Mouse (Mus musculus): ENCODE results near the gene Car10.
A peak's percentile ranks its signal among the peaks of the same experiment; 100 is the strongest.

The Car10 gene

DNA sequence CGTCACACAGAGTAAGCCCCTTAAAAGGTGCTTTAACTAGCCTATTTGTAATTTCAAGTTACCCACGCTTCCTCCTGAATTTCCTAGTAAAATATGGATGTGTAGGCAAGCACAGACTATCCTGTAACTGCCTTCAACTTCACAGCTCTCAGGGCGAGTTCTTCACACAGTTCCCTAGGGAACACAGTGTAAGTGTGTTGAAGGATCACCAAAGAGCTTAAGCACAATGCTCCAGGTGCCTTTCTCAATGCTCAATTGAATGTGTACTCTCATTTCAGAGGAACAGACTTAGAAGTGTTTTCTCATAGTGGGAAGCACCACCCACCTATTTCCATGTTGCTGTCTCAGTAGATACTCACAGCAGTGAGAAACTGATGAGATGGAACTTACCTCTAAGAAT, 492.8 kb downstream of the Car10 start:
- DNase-seq, result no peak

DNA sequence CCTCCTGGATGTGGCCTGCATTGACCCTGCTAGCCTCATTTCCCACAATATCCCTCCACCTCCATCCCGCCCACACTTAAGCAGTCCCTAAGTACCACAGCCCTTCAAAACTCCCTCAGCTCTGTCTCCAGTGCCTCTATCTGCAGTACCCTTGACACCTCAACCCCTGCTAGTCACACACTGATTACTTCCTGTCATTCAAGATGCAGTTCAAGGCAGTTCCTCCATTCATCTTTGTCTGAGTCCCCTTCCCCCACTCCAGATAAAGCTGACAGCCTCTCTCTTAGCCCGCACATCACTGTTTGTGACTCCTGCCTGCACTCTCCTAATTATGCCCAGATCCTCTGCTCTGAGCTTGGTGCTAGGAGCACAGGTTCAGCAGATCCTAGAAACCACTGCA, 496.2 kb downstream of the Car10 start:
- DNase-seq, result peak; percentile 30

DNA sequence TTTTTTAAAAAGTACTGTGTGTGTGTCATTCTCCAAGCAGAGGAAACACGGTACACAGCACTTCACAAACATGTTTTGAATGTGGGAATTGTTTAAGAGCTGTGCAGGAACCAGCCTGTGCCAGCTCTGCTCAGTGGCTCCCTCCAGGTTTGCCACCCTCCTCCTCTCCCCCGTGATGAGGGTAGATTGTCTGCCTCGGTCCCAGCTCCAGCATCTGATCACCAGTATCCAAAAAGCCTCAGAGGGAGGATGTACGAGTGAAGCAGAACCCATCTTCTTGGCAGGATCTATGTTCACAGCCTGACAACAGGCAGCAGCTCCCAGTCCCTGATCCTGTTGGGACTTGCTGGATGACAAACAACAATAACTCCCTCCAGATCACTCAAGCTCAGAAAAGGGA, 500.3 kb downstream of the Car10 start:
- DNase-seq, result no peak

DNA sequence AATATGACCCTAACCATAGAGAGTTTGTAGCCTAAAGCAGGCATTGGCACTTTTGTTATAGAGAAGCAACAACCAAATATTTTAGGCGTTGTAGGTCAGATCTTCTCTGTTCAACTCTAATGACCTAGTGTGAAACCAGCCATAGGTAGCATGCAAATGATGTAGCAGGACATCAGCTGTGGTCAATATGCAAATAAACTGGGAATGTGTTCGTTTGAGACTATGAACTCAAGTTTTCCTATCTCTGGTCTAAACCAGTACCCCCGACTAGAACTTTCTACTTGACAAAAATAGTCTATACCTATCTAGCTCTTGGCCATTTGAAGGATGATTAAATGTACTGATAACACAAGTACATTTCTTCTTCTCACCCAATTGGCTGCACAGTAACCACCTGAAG, 501.9 kb downstream of the Car10 start:
- no peak for DNase-seq

DNA sequence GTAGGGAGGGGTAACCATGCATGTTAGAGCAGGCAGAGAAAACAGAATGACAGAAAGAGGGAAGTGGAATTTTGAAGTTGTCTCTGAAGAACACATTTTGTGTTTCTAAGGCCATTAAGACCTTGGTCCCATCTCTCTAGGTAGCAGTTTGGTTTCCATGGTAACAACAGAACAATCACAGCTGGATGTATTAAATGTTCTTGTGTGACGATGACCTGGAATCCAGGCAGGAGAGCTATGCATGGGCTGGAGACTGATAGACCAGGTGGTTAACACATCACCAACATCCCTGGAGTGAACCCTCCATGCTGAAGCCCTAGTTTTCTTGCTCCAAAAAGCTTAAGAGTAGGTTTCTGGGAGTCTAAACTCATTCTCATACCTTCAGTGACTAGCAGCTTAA, 505.7 kb downstream of the Car10 start:
- peak; percentile 3 for DNase-seq

DNA sequence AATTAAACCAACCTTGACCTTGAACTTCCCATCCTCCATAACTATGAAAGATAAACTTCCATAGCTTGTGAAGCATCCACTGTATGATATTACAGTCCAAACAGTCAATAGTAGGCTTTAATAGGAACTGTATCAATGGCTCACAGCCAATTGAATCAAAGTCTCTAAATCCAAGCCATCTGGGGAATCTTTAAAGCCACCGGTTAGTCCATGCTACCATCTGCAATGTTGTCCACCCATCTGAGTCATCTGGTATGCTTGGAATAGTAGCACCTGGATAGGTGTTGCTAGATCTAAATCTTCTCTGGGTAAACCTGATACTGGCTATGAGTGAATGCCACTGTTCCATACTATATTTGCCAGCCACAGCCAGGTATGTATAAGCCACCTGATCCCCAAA, 509.3 kb downstream of the Car10 start:
- no peak for DNase-seq

DNA sequence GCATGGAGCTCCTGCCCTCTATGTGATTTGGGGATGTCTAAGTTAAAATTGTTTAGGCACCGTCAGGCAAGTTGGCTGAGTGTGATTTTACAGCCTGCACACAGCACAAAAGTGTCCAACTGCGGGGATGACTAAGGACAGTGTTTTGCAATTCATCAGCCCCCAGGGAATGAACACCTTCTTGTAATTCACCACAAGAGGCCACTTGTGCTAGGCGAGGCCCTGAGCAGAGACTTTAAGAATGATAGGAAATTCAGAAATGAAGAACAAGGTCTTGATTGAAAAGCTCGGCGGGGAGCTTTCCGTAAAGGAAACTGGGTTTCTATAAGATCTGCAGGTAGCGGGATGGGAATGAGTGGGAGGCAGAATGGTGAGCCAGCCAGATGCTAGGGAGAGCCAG, 510.9 kb downstream of the Car10 start:
- no peak for DNase-seq

DNA sequence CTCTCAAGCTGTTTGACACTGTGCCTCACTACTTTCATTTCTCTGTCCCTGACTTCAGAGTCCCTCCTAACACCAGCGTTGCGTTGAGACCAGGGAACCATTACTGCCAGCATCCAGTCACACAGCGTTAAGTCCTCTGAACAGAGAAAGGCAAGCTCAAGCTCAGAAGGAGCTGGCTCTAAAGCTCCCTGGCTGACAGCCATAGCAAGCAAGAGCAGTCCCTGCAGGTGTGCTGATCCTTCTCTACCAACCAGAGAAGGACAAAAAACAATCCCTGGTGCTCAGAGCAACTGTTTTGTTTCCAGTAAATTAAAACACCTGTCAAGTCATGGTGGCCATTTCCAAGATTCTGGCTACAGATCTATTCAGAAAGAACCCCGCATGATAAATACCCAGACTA, 514.2 kb downstream of the Car10 start:
- no peak for DNase-seq

DNA sequence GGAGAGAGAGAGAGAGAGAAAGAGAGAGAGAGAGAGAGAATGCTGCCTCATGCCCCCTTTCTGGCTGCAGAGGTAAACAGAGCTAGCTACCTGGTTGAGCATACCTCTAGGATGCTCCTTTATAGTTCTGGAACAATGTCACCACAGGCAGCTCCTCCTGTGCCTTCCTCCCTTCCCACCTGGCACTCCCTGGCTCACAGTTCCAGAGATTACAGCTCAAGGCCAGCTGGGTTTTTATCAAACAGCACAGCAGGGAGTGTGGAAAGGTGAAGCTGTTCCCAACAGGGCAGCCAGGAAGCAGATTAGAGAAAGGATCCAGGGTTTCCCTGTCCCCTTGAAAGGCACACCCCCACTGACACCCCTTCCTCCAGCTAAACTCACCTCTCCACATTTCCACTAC, 517.0 kb downstream of the Car10 start:
- DNase-seq, result no peak

DNA sequence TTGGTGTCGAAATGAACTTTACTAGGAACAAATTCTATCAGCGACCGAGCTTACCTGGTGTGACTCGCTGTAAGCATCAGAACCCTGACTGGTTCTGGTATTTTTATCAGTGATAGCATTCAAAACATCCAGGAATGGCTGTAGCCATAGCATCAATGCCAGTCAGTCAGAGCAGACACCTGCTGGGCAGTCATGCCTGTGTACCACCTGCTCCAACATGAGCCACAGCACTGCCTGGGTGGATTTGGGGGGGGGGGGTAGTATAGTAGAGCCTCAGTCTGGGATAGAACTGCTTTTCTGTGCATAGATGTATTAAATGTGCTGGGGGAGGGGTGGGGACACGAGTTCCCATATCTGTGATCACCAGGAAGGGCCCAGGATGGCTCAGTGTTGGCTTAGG, 525.8 kb downstream of the Car10 start:
- no peak for DNase-seq

DNA sequence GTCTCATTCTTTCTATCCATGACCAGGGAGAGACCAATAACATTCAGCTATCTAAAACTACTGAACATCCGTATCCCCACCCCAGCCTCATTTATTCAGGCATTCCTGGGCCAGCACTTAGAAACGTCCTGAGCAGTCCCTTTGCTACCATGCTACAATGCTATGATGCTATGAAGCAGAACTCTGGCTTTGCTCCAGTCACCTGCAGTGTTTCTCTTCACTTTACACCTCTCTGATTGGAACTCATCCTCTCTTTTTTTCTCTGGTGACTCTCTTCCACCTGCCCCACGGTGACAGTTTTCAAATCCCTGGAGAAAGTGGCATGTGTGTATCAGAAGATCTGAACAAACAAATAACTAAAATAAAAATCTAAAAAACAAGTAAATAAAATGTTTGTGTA, 541.6 kb downstream of the Car10 start:
- no peak for DNase-seq

DNA sequence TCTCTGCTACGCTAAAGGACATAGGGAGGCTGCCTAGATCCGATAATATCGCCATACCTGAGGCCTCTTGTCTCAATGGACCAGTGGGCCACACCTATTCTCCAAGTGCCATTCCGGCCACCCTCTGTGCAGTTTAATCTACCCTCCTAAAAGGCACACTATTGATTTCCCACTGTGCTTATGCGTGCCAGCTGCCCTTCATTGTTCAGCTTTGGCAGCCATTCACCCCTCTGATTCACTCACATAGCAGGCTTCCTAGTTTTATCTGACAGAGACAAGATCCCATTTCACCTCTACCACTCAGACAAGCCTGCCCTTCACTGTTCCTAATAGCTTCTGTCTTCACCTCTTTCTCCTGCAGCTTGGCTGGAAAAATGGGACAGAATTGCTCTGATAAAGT, 543.1 kb downstream of the Car10 start:
- no peak for DNase-seq

DNA sequence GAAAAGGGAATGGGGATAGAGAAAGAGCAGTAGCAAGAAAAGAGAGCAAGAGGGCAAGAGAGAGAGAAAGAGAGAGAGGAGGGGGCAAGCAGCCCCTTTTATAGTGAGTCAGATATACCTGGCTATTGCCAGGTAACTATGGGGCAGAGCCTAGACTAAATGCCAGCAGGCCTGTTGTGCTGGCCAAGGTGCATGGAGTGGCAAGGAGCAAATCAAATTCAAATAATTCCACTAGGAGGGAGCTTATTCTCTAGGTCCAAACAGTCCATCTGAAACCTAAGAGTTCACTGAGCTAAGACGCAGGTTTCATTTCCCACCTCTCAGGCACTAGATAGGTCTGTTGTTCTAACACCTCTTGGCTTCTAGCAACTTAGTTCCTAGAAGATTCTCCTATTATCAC, 544.5 kb downstream of the Car10 start:
- DNase-seq, result no peak

DNA sequence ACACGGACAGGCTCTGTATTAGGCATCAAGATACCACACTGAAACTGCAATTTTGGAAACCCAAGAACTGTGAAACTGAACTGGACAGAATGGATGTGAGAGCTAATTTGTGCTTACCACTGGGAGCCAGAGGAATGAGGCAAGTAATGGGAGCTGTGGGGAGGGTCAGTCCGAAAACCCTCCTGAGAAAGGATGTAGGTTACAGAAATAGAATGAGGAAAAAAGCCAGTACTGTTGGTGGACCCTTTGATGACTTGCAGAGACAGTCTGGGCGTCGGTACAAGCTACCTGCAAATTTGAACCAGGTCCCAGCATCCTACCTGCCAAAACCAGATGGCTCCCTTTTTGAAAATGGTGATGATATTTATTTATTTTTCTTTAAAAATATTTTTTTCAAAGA, 545.2 kb downstream of the Car10 start:
- DNase-seq, result no peak

DNA sequence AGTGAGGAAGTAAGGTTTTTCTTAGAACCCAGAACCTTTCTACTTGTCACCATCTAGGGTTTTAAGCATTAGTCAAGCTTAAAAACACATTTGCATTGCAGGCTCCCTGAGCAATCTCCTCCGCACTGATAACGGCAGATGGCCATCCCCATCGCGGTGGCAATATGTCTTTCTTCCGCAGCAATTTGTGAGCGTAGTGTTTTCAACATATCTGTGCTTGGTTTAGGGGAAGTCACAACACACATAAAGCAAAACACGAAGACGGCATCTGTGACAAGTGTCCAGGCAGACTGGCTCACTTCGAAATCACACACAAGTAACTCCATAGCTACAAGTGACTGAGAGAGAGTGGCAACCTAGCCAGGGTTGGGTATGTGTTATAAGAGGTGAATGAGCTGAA, 545.6 kb downstream of the Car10 start:
- DNase-seq, result no peak

DNA sequence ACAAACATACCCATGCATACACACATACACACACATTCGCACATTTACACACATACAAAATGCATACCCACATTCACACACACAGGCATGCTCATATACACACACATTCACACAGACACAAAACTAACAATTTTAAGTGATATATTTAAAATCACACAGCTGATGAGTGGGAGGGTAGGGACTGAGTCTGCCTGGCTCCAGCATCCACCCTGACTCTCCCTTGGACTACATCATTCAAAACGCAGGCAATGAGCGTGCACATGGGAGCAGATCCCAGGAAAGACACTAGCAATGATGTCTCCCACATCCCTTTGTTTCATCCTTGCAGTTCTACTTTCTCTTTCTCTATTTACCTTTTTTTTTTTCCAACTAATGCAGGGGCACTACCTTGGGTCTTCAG, 548.4 kb downstream of the Car10 start:
- no peak for DNase-seq

All from retina, postnatal 1 day (tissue).